Mouse (Mus musculus) liver, adult 2 months (tissue): Measurements from ENCODE around the gene Adamts8.

ENCODE experiments used
- CTCF ChIP-seq: fragments of 200-500 bp; IDR thresholded peaks from 2 replicates; pipeline ENCODE4 v1.5.1; 2011; ENCODE audit warnings: low read depth, low read length, control low read depth
- POLR2A ChIP-seq: fragments of 200-500 bp; IDR thresholded peaks from 2 replicates; pipeline ENCODE4 v1.6.1; 2011; ENCODE audit warnings: low read length, control low read depth; ENCODE audit not compliant: insufficient read depth; ENCODE audit errors: extremely low read depth

- no peak for TF ChIP-seq CTCF
- TF ChIP-seq POLR2A = no peak
These were observed 25.9 kb upstream of the Adamts8 start for GRCm38 (mm10) chr9:30916266-30916968.
